Comparison of ENCODE assay signal across 10 mouse cellular contexts in the genomic region with DNA sequence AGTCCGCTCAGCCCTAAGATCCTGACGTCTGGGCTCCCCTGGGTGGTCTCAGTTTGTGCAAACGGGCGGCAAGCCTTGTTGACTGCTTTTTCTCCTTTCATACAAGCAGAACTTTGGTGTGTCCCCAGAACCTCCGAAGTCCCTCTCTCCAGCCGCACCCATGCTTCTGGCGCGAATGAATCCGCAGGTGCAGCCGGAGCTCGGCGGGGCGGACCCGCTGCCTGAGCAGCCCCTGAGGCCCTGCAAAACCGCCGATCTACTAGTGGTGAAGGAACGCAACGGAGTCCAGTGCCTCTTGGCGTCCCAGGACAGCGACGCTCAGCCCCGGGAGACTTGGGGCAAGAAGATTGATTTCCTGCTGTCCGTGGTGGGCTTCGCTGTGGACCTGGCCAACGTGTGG. TPM values are rescaled to one million over a fixed set of nuclear protein-coding genes. Genes with fewer than 3 reads are reported as not detected.
DNase-seq lines count a peak whose midpoint lies in the region; ATAC-seq lines count a peak whose summit lies in the region.
"Had no signal": no experiment of that assay in that cellular context is flagged by ENCODE, and none has a peak within 500 bp of the region (broad histone marks: within the 10 kb centered on the region; RNA-seq: fewer than 3 reads in every experiment).

No protein-coding gene starts in this region.

- no peak overlapping the region for H3K9ac ChIP-seq in embryonic facial prominence, embryonic 12.5 days
- H3K9ac ChIP-seq in hindbrain, embryonic 15.5 days = no peak overlapping the region
- no peak overlapping the region for H3K9ac ChIP-seq in neural tube, embryonic 15.5 days (replicated peaks)

- H3K27me3 ChIP-seq in embryonic facial prominence, embryonic 12.5 days = peaks cover 51% of the 10 kb centered on the region
- peaks cover 49% of the 10 kb centered on the region for H3K27me3 ChIP-seq in hindbrain, embryonic 15.5 days
- H3K27me3 ChIP-seq in neural tube, embryonic 15.5 days (replicated peaks) = peaks cover 59% of the 10 kb centered on the region

- no peaks in the 10 kb centered on the region for H3K9me3 ChIP-seq in embryonic facial prominence, embryonic 12.5 days
- H3K9me3 ChIP-seq in hindbrain, embryonic 15.5 days = no peaks in the 10 kb centered on the region
- no peaks in the 10 kb centered on the region for H3K9me3 ChIP-seq in neural tube, embryonic 15.5 days (replicated peaks)

- peak; percentile 16 to 46 for DNase-seq in kidney, postnatal 4 days
- no peak for DNase-seq in kidney, postnatal 36 days
- no peak for DNase-seq in left cerebral cortex, postnatal 25 days (ENCODE audit: low spot score in 2 of 2)
- DNase-seq in urinary bladder, postnatal 10 days (ENCODE audit: low spot score) = no peak
- DNase-seq: liver had no signal

- no peak for ATAC-seq in embryonic facial prominence, embryonic 12.5 days (ENCODE audit: insufficient number of reproducible peaks, insufficient read depth, low FRiP score, low TSS enrichment)
- no peak for ATAC-seq in hindbrain, embryonic 15.5 days (ENCODE audit: low FRiP score, low read depth)
- ATAC-seq in neural tube, embryonic 15.5 days (ENCODE audit: low FRiP score) = no peak
- no peak for ATAC-seq in activated CD4-positive, CD25-positive, alpha-beta regulatory T cell, adult 4 months

- no peaks in the 10 kb centered on the region for H3K36me3 ChIP-seq in embryonic facial prominence, embryonic 12.5 days
- no peaks in the 10 kb centered on the region for H3K36me3 ChIP-seq in hindbrain, embryonic 15.5 days
- H3K36me3 ChIP-seq in neural tube, embryonic 15.5 days = no peaks in the 10 kb centered on the region

- H3K4me3 ChIP-seq in embryonic facial prominence, embryonic 12.5 days = peak overlapping the region; percentile 45
- H3K4me3 ChIP-seq in hindbrain, embryonic 15.5 days = peak overlapping the region; percentile 38
- peak overlapping the region; percentile 42 for H3K4me3 ChIP-seq in neural tube, embryonic 15.5 days (replicated peaks)

- intact Hi-C loops in left cerebral cortex, postnatal 25 days (cut with DNase I) = no loop called here

- H3K4me1 ChIP-seq in embryonic facial prominence, embryonic 12.5 days = peaks cover 11% of the 10 kb centered on the region
- peaks cover 15% of the 10 kb centered on the region for H3K4me1 ChIP-seq in hindbrain, embryonic 15.5 days (replicated peaks)
- H3K4me1 ChIP-seq in neural tube, embryonic 15.5 days = peaks cover 13% of the 10 kb centered on the region

- H3K27ac ChIP-seq in embryonic facial prominence, embryonic 12.5 days = no peak overlapping the region
- H3K27ac ChIP-seq in hindbrain, embryonic 15.5 days (replicated peaks) = no peak overlapping the region
- H3K27ac ChIP-seq in neural tube, embryonic 15.5 days (replicated peaks) = no peak overlapping the region

- WGBS in embryonic facial prominence, embryonic 12.5 days = 2% methylated on average over 25 of the region's 25 CpGs
- under 1% methylated on average over 25 of the region's 25 CpGs for WGBS in hindbrain, embryonic 15.5 days
- WGBS in neural tube, embryonic 15.5 days = 1% methylated on average over 25 of the region's 25 CpGs

- H3K4me2 ChIP-seq in embryonic facial prominence, embryonic 12.5 days (replicated peaks) = peak overlapping the region; percentile 94
- H3K4me2 ChIP-seq in hindbrain, embryonic 15.5 days = peak overlapping the region; percentile 91
- peak overlapping the region; percentile 88 for H3K4me2 ChIP-seq in neural tube, embryonic 15.5 days

RNA-seq across cellular contexts. Expression of a gene that starts 1.2 kb away (rescaled TPM):
- polyA plus RNA-seq in embryonic facial prominence, embryonic 12.5 days (2016; fragmentation: Nextera tagmentation; extraction: Ambion mirVana) = 0.28 and 0.32 TPM in 2 replicates
- 4.5 and 6.8 TPM in 2 replicates for polyA plus RNA-seq in hindbrain, embryonic 15.5 days (2015; fragmentation: Nextera tagmentation; extraction: Ambion mirVana)
- polyA plus RNA-seq in neural tube, embryonic 15.5 days (2015; fragmentation: Nextera tagmentation; extraction: Ambion mirVana) = 0.09 TPM in 1 of 2 replicates, not detected in the other
- total RNA-seq in left cerebral cortex, postnatal 25 days (2021) = under 1 TPM; 0.07 to 0.11 TPM
- polyA plus RNA-seq in activated CD4-positive, CD25-positive, alpha-beta regulatory T cell, adult 4 months (2017; shearing (Covaris generic)) = not detected
- polyA plus RNA-seq: small intestine, adult 2 months had no signal

RNA-seq across cellular contexts. Expression of a gene that starts 59.9 kb away (rescaled TPM):
- polyA plus RNA-seq in embryonic facial prominence, embryonic 12.5 days (2016; fragmentation: Nextera tagmentation; extraction: Ambion mirVana) = 0.38 and 0.53 TPM in 2 replicates
- 0.30 and 0.43 TPM in 2 replicates for polyA plus RNA-seq in hindbrain, embryonic 15.5 days (2015; fragmentation: Nextera tagmentation; extraction: Ambion mirVana)
- 0.46 and 0.60 TPM in 2 replicates for polyA plus RNA-seq in neural tube, embryonic 15.5 days (2015; fragmentation: Nextera tagmentation; extraction: Ambion mirVana)
- 1 to 10 TPM in 1 of 2 experiments, under 1 TPM in 1; 0.78 to 1.2 TPM for total RNA-seq in left cerebral cortex, postnatal 25 days (2021)
- polyA plus RNA-seq in activated CD4-positive, CD25-positive, alpha-beta regulatory T cell, adult 4 months (2017; shearing (Covaris generic)) = not detected
- polyA plus RNA-seq: small intestine, adult 2 months had no signal

Comparison
In these comparisons a context has a peak if more than half of its experiments do, and no peak if none do; other contexts are left out.
1. DNase-seq: peak in kidney, postnatal 4 days (2 of 2); none in kidney, postnatal 36 days (0 of 2), left cerebral cortex, postnatal 25 days (0 of 2) and urinary bladder, postnatal 10 days (single experiment).
2. Peak in every context shown above with its lines, with median percentiles within 50 percentile points of each other: H3K4me2 ChIP-seq and H3K4me3 ChIP-seq.